Mouse (Mus musculus): ENCODE measurements at regions not wholly inside any gene's neighbourhood (a gene's known extent, or its start where the extent isn't known, plus 50 kb on each side); places are given as distances from the start of the nearest gene placed in this dataset.

DNA sequence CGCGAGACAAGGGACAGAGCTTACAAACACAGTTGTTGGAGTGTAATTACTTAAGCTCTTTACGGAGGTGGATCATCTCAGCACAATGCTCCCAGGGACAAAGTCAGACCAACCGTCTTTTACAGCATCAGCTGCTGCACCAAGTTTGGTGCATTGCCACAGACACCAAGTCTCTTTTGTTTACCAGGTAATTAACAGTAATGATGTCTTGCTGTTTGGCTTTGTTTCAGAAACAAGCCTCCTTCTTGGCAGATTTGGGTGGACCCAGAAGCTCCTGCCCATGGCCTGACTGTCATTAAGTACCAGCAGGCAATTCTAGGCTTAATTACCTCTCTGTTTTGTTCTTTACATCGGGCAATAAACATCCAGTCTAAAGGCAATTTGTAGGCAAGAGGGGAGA is 572.0 kb upstream of the Itga1 start:
- no peak for DNase-seq (ENCODE audit: low read depth, low spot score)

DNA sequence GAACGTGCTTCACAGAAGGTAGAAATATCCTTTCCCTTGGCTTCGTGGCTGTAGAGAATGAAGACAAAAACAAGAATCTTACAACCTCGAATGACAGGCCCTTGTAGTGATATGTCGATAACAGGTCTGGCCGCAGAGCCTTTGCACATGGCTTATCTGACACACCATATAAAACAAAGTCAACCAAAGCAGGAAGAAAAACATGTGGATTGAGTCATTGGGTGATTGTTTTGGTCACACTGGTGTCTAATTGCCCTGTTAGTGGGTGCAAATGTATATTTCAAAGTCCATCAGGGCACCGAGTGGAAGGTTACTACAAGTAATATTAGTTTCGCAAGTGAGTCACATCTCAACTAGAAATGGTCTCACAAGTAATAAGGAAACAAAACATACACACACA is 569.9 kb upstream of the Itga1 start:
- no peak for DNase-seq (ENCODE audit: low read depth, low spot score)

GRCm38 (mm10) chr13:115669516-115669915 is 567.8 kb upstream of the Itga1 start:
- no peak for DNase-seq (ENCODE audit: low read depth, low spot score)

DNA sequence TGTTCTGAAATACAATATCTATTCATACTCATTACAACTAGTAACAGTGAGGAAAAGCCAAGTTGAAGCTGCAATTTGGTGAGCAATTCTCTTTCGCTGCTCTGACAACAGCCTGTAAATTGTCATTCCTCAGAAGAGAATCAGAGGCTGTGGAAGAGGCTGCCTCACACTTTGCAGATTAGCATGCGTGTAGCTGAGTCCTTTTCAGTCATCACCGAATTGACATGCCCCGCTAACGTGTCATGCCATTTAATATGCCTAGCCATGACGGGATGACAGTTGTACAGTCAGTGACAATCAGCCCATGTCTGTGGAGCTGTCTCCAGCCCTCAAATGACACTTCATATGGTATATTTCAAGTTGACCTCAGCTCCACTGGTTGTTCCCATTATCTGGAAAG is 553.4 kb upstream of the Itga1 start:
- no peak for DNase-seq (ENCODE audit: low read depth, low spot score)

- DNase-seq (ENCODE audit: low read depth, low spot score) = no peak
Observed at GRCm38 (mm10) chr13:115652935-115653334, 551.2 kb upstream of the Itga1 start.

GRCm38 (mm10) chr13:115652352-115652751 is 550.6 kb upstream of the Itga1 start:
- no peak for DNase-seq (ENCODE audit: low read depth, low spot score)

DNA sequence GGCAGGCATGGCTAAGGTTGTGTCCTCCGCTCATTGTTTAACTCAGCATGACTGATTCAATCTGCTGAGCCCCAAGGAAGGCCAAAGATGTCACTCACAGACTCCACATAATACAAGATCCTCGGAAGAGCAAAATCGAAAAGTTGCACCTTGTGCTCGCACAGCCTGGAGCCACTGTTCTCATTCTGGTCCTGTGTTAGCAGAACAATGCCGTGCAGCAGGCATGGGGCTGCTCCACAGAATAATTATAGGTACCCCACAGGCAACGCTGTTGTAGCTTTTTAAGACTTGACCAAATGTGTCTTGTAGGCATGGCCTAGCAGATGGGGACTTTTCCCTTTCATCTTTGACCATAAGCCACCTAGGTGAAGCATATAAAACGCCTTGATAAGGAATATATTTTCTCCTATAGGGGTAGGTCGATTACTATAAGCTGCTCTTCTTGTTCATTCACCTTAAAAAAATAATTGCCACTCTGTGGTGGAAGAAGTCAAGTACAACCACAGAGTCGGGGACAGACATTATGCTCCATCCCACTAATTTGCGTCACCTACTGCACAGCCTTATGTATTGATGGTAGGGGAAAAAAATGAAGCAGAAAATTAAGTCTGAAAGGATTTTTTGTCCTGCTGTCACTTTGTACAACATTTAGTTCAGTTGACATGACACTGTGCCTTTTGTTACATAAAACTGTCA is 529.8 kb upstream of the Itga1 start:
- DNase-seq (ENCODE audit: low read depth, low spot score) = no peak

DNA sequence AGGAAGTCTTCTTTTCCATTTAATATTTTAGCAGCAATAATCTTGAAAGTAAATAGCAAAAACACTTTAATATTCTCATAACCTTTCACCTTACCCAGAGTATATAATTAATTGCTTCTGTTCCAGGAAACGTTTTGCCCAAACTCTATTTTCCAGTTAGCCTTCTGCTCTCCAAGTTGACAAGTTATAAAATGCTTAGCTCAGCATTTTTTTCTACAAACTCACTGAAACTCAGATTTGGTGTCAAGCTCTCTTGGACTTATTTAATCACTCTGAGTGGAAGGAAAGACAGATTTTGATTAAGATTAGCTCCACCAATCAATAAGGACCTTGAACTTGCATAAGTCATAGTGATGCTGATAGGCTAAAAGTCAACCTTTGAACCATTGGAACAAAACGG is 528.8 kb upstream of the Itga1 start:
- DNase-seq (ENCODE audit: low read depth, low spot score) = no peak

DNA sequence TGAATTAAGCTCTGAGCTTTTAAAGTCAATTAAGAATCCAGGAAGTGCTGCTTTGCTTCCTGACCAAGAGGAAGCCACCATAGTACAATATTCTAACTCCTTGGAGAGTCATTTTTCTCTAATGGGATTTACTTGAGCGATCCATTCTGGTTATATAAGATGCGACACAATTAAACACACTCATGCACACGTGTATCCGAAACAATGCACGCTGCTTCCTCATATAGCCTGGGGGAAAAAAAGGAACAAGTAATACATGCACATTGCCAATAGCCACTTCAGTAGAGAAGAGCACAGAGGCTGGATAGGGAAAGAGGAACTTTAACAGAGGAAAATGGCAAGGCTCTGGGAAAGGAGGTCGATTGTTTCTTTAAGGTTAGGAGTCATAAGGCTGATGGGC is 511.4 kb upstream of the Itga1 start:
- no peak for DNase-seq (ENCODE audit: low read depth, low spot score)

DNA sequence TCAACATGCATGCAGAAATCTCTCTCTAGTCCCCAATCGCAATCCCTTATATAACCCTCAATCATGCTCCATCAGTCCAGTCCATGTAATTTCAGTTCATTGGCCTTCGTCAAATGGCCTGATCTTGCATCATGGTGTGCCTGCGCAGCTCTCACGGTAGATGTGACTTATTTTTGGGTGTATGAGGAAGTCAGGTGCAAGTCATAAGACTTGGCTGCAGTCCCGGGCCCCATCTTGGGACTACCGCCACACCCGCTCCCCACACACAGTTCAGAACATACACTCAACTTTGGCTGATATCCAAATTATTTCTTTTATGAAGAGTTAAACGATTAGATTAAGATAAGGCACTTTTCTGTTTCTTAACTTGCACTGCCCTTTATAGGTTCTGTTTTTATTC is 504.7 kb upstream of the Itga1 start:
- no peak for DNase-seq (ENCODE audit: low read depth, low spot score)

- no peak for DNase-seq (ENCODE audit: low read depth, low spot score)
Observed at GRCm38 (mm10) chr13:115595126-115595671, 493.4 kb upstream of the Itga1 start.

- peak; percentile 9 for DNase-seq (ENCODE audit: low read depth, low spot score)
Observed at GRCm38 (mm10) chr13:115575967-115576366, 474.2 kb upstream of the Itga1 start.

DNA sequence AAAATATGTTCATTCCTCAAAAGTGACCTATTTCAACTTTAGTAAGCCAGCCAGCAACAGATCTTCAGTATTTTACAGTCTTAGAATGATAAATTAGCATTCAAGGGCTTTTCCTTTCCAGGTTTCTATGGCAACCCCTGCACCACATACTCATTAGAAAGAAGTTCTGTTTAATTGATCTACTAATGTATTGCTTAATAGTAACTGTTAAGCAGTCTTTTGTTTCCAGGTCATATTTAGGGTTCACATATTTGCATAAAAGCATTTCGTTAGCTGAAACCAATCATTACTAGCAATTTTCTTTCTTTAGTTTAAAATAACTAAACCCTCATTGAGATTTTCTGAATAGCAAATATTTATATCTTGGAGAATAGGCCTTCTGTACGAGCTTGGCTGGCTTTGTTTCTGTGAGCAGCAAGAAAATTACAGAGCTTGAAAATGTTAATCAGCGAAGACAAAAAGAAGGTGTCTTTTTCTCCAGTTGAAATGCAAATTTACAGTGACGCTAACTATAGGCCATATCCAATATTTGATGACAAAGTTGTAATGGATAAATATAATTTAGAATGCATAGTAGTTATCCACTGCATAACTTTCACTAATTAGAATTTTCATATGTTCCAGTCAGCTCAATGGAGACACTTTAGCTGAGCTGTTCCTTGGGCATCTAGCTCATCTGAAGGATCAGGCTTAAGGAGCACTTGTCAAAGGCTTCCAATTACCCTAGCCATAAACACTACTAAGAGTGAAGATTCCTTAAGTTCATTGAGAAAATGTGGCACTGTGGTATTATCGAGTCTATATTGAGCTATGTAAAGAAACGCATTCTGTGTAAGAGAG is 473.5 kb upstream of the Itga1 start:
- DNase-seq (ENCODE audit: low read depth, low spot score) = no peak

- DNase-seq (ENCODE audit: low read depth, low spot score) = no peak
Observed at GRCm38 (mm10) chr13:115541167-115541566, 439.4 kb upstream of the Itga1 start.

DNA sequence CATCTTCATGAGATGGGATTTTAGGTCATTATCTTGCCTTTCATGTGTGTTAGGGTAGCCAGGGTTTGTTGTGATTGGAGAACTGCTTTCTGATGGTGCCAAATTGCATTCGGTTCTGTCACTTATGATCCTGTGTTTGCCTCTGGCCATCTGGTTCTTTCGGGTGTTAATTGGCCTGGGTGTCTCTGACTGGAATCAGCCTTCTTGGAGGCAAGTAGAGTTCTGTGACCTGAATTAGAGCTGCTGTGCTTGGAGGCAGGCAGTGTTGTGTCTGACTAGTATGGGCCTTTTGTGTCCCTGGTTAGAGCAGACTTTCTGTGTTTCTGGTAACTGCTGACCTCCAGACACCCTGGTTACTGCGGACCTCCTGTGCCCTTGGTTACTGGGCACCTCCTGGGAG is 434.1 kb upstream of the Itga1 start:
- no peak for DNase-seq (ENCODE audit: low read depth, low spot score)

DNA sequence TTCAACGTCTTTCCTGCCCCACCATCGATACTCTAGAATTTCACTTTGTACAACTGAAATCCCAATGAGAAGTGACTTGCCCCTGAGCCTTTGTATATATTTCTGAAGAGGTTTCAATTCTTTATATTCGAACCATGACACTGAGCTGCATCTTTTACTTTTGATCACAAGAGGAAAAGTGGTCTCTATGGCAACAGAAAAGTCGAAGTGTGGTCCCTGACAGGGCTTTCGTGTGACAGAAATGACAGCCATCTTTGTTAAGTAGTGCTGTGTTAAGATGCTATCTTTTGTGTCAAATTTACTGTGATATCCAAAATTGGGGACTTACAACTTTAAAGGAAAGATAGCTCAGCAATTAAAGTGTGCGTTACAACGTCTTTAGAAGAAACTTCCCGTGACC is 412.1 kb upstream of the Itga1 start:
- DNase-seq (ENCODE audit: low read depth, low spot score) = no peak

- DNase-seq (ENCODE audit: low read depth, low spot score) = no peak
Observed at GRCm38 (mm10) chr13:115512214-115512613, 410.4 kb upstream of the Itga1 start.

- DNase-seq (ENCODE audit: low read depth, low spot score) = no peak
Observed at GRCm38 (mm10) chr13:115508646-115509045, 406.9 kb upstream of the Itga1 start.

GRCm38 (mm10) chr13:115494399-115494798 is 392.6 kb upstream of the Itga1 start:
- DNase-seq (ENCODE audit: low read depth, low spot score) = no peak

DNA sequence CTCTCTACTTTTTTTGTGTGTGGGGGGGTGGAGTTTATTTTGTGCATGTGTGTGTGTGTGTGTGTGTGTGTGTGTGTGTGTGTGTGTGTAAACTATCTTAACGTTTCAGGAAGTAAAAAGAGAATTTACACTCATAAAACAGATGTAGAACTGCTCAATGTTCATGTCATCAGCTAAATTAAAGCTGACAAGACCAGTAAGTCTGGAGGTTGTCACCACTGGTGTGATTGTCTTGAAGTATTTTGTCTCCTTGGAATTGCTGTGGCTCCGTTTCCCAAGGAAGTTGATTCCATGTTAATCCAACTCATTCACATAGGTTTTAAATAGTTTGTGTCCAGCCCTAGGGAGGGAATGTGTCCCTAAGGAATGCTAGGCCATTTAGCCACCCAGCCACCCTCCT is 374.1 kb upstream of the Itga1 start:
- DNase-seq (ENCODE audit: low read depth, low spot score) = no peak

- DNase-seq (ENCODE audit: low read depth, low spot score) = no peak
Observed at GRCm38 (mm10) chr13:115465689-115466088, 363.9 kb upstream of the Itga1 start.

- peak; percentile 57 for DNase-seq (ENCODE audit: low read depth, low spot score)
Observed at GRCm38 (mm10) chr13:115451244-115451643, 349.5 kb upstream of the Itga1 start.
